Mouse (Mus musculus): ENCODE data around the gene Rps28. TPM values are rescaled to one million over a fixed set of nuclear protein-coding genes. Genes with fewer than 3 reads are reported as not detected.

Gene Rps28
- 3,625 and 3,721 TPM in 2 replicates for polyA plus RNA-seq (2021; fragmentation: Nextera tagmentation)
- long read RNA-seq, experiment 1, transcript Rps28-201 (4 exons, 392 nt): minor isoform, 201 of 862 reads
- long read RNA-seq, experiment 1, transcript Rps28-205 (4 exons, 382 nt): major isoform, 645 of 862 reads
- long read RNA-seq, experiment 1, transcript Rps28-204 (3 exons, 372 nt): minor isoform, 7 of 862 reads
- long read RNA-seq, experiment 1, partial matches to known transcripts: 1 of 862 reads
- long read RNA-seq, experiment 1, other reads (novel, unspliced or antisense): 8 of 862 reads
- long read RNA-seq, experiment 2, transcript Rps28-201 (4 exons, 392 nt): minor isoform, 12 of 32 reads
- long read RNA-seq, experiment 2, transcript Rps28-205 (4 exons, 382 nt): major isoform, 18 of 32 reads
- long read RNA-seq, experiment 2, partial matches to known transcripts: 0 of 32 reads
- long read RNA-seq, experiment 2, other reads (novel, unspliced or antisense): 0 of 32 reads

DNA sequence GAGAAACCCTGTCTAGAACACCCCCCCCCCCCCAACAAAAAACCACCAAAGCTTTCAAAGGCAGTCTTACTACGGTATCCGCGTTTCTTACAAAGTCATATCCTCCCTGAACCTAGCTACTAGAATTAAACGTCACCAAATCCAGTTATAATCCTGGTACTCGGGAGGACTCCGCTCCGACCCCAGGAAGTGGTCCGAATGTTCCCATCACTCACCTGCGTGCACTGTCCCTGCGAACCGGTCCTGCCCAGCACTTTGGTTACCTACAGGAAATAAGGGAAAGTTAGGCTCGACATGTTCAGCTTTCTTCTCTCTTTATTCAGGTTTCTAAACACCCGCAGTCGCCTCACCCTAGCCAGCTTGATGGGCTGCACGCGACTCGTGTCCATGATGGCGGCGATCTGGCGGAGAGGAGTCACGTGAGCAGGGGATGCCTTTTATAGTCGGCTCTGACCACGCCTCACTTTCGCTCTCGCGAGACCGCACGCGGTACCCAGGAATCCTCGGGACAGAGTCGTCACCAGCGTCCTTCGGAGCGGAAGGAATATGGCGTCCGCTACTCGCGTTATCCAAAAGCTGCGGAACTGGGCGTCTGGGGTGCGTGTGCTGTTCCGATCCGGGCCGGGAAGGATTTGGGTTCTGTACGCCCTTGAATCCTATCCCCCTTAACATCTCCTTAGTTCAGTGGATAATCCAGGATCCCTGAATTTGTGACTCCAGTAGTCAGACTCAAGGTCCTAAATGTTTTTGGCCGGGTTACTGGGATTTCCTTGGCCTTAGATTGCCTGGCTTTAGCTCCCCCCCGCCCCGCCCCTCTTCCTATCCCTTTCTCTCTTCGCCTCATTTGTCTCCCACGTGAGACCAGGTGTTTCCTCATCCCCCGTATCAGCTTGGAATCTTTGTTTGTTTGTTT lies at the start of gene Rps28, which contains the start of gene Ndufa7:
TSS of gene Rps28 (minus strand) at position 479 of the 913 bp plus-strand sequence.
TSS of gene Ndufa7 (plus strand) at position 489 of the 913 bp plus-strand sequence.

GRCm38 (mm10) chr17:33873537-33873936 lies 49.2 kb upstream of the Rps28 start, which contains the start of gene Gm7029:
TSS of gene Gm7029 (plus strand) at chr17:33873837.

GRCm38 (mm10) chr17:33842966-33843795 lies 18.8 kb upstream of the Rps28 start, which contains the start of gene Cd320:
TSS of gene Cd320 (plus strand) at chr17:33843091.

DNA sequence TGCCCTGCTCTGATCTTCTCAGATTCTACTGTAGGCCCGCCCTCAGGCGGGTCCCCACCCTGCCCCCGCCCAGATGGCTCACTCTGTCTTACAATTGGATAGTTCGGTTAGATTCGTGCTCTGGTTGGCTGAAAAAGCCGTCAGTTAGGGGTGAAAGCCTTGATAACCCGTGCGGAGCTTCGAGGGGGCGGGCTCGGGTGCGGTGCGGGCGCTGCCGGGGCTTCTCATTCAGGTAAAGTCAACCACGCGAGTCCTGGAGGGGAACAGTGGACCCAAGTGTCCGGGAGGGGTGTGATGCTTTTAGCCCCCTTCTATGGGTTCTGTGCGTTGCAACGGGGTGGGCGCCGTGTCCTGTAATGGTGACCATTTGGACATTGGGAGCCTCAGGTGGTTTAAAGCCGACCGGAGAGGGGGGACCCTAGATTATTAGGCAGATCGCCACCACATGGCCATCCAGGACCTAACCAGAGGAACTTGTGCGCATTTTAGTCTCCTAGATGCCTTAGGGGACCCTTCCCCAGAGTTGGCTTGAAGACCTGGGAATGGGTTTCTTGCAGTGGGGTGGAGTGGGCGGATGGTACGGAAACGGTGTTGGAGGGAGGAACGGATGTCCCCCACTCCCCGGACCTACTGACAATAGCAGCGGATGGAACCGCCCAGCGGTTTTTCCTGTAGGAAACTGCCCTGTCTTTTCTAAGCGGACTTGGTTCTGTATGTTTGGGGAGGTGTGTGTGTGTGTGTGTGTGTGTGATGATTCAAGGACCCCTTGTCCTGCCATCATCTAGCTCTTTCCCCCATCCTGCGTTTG lies 13.8 kb downstream of the Rps28 start, which contains the start of gene Kank3:
TSS of gene Kank3 (plus strand) at position 186 of the 808 bp plus-strand sequence.

GRCm38 (mm10) chr17:33781124-33781977 lies 43.0 kb downstream of the Rps28 start, which contains the start of gene Angptl4:
TSS of gene Angptl4 (minus strand) at chr17:33781830.

Other genes with a start within 250 kb of the Rps28 start
- gene Zfp414, start 195.5 kb downstream of the Rps28 start, polyA plus RNA-seq (2021; fragmentation: Nextera tagmentation): 34.0 and 41.5 TPM in 2 replicates
- gene Pram1, start 186.5 kb downstream of the Rps28 start, polyA plus RNA-seq (2021; fragmentation: Nextera tagmentation): 0.09 TPM in 1 of 2 replicates, not detected in the other
- 45.8 and 55.2 TPM in 2 replicates for gene Hnrnpm, start 137.7 kb downstream of the Rps28 start, polyA plus RNA-seq (2021; fragmentation: Nextera tagmentation)
- 33.7 and 36.0 TPM in 2 replicates for gene March2, start 105.9 kb downstream of the Rps28 start, polyA plus RNA-seq (2021; fragmentation: Nextera tagmentation)
- gene Rab11b, start 64.0 kb downstream of the Rps28 start, polyA plus RNA-seq (2021; fragmentation: Nextera tagmentation): 642 and 757 TPM in 2 replicates
- 4.1 and 4.8 TPM in 2 replicates for gene Angptl4, start 42.7 kb downstream of the Rps28 start, polyA plus RNA-seq (2021; fragmentation: Nextera tagmentation)
- 18.6 and 21.5 TPM in 2 replicates for gene Kank3, start 14.0 kb downstream of the Rps28 start, polyA plus RNA-seq (2021; fragmentation: Nextera tagmentation)
- 965 and 1,137 TPM in 2 replicates for gene Ndufa7, start within 50 bp of the Rps28 start, polyA plus RNA-seq (2021; fragmentation: Nextera tagmentation)
- gene Cd320, start 18.5 kb upstream of the Rps28 start, polyA plus RNA-seq (2021; fragmentation: Nextera tagmentation): 51.3 and 62.0 TPM in 2 replicates
- not detected in 2 replicates for gene Gm7029, start 49.3 kb upstream of the Rps28 start, polyA plus RNA-seq (2021; fragmentation: Nextera tagmentation)
- 0.51 TPM in 1 of 2 replicates, not detected in the other for gene Kifc1, start 66.1 kb upstream of the Rps28 start, polyA plus RNA-seq (2021; fragmentation: Nextera tagmentation)
- 0.60 and 0.75 TPM in 2 replicates for gene Platr17, start 80.6 kb upstream of the Rps28 start, polyA plus RNA-seq (2021; fragmentation: Nextera tagmentation)
- gene Daxx, start 84.9 kb upstream of the Rps28 start, polyA plus RNA-seq (2021; fragmentation: Nextera tagmentation): 18.8 and 19.0 TPM in 2 replicates
- gene Tapbp, start 91.3 kb upstream of the Rps28 start, polyA plus RNA-seq (2021; fragmentation: Nextera tagmentation): 28.3 and 30.0 TPM in 2 replicates
- 4.5 and 4.6 TPM in 2 replicates for gene Zbtb22, start 91.3 kb upstream of the Rps28 start, polyA plus RNA-seq (2021; fragmentation: Nextera tagmentation)
- gene Rgl2, start 105.0 kb upstream of the Rps28 start, polyA plus RNA-seq (2021; fragmentation: Nextera tagmentation): 4.3 and 4.4 TPM in 2 replicates
- 105 and 106 TPM in 2 replicates for gene Pfdn6, start 115.8 kb upstream of the Rps28 start, polyA plus RNA-seq (2021; fragmentation: Nextera tagmentation)
- gene Wdr46, start 116.1 kb upstream of the Rps28 start, polyA plus RNA-seq (2021; fragmentation: Nextera tagmentation): 5.0 and 6.5 TPM in 2 replicates
- gene B3galt4, start 126.9 kb upstream of the Rps28 start, polyA plus RNA-seq (2021; fragmentation: Nextera tagmentation): 2.0 and 2.1 TPM in 2 replicates
- 48.0 and 48.1 TPM in 2 replicates for gene Vps52, start 131.2 kb upstream of the Rps28 start, polyA plus RNA-seq (2021; fragmentation: Nextera tagmentation)
- gene Rps18, start 131.4 kb upstream of the Rps28 start, polyA plus RNA-seq (2021; fragmentation: Nextera tagmentation): 812 and 816 TPM in 2 replicates
- 37.2 and 44.8 TPM in 2 replicates for gene H2-K1, start 175.8 kb upstream of the Rps28 start, polyA plus RNA-seq (2021; fragmentation: Nextera tagmentation)
- 3.7 TPM in 2 replicates for gene Ring1, start 200.1 kb upstream of the Rps28 start, polyA plus RNA-seq (2021; fragmentation: Nextera tagmentation)
- gene H2-Ke6, start 203.5 kb upstream of the Rps28 start, polyA plus RNA-seq (2021; fragmentation: Nextera tagmentation): 42.0 and 44.5 TPM in 2 replicates
- gene Slc39a7, start 207.1 kb upstream of the Rps28 start, polyA plus RNA-seq (2021; fragmentation: Nextera tagmentation): 68.1 and 70.9 TPM in 2 replicates
- 10.4 and 11.9 TPM in 2 replicates for gene Rxrb, start 207.2 kb upstream of the Rps28 start, polyA plus RNA-seq (2021; fragmentation: Nextera tagmentation)
- 0.26 and 0.31 TPM in 2 replicates for gene Col11a2, start 214.9 kb upstream of the Rps28 start, polyA plus RNA-seq (2021; fragmentation: Nextera tagmentation)